Mouse (Mus musculus) gastrocnemius, postnatal 25 days (tissue): ENCODE data around the gene Klc2. TPM values are rescaled to one million over a fixed set of nuclear protein-coding genes. Genes with fewer than 3 reads are reported as not detected.
"Not testable (repeated sequence)": the region's sequence is repeated elsewhere in the genome, so short reads cannot be mapped to it uniquely, and the experiment has no call there.

Experiments used
- DNase-seq: peaks from one replicate; pipeline ENCODE4 v3.0.0; 2022
- total RNA-seq, 2 experiments: library from RNA; stranded (reverse); gene quantifications; 1 replicate in 1 of 2; 2 replicates in 1 of 2; pipeline ENCODE4 v1.2.3; 2021

Gene Klc2
- total RNA-seq, 2 experiments from 2014 or later = 51.9 TPM

DNA sequence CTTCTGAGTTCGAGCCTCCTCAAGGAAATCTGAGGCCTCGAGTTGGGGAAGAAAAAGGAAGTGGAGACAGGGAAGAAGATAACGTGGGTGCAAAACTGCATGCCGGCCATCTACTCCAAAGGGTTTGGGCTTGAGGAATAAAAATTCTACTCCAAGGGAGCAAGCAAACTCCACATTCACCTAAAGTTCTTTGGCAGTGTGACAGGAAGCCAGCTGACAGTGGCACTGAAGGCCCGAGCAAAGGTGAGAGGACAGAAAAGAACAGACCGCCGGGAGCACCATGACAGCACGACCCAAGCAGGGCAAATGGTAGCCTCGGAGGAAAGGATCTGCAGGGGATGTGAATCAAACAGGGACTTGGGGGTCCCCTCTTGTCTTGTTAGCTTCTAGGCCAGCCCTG is 12.3 kb downstream of the Klc2 start:
- no peak for DNase-seq

DNA sequence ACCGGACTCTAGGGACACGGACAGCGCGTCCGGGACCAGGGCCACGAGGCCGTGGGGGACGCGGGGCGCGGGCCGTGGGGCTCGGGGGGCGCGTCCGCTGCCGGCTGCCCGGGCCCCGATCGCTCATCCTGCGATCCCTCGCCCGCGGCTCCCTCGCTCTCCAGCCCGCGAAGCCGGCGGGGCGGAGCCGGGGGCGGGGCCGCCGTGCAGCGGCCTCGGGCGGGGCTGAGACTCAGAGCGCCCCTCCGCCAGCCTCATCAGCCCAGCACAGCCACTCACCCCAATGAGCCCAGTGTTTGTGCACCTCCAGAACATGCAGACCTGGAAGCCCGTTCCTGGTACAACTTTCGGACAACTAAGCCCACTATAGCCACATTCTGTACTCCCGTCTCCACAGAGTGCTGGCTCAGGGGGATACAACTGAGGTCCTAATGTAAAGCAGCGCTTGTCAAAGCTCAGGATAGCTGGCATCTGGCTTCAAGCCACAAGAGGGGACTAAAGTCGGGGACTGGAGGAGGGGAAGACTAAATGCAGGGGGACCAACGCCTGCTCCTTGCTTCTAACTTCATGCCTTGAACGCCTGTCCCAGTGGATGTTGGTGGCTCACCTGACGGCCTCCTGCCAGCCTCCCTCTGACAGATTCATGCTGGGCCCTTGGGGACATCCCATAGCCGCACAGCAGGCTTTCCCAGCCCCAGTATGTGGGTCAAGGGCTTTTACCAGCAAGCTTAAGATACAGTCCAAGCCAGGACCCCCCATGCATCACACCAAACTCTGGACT is 19.8 kb downstream of the Klc2 start, which contains the start of gene Cnih2:
Gene Cnih2, minus strand, starts transcription at position 159 of the 781 bp plus-strand sequence.
- DNase-seq = peak; percentile 64

DNA sequence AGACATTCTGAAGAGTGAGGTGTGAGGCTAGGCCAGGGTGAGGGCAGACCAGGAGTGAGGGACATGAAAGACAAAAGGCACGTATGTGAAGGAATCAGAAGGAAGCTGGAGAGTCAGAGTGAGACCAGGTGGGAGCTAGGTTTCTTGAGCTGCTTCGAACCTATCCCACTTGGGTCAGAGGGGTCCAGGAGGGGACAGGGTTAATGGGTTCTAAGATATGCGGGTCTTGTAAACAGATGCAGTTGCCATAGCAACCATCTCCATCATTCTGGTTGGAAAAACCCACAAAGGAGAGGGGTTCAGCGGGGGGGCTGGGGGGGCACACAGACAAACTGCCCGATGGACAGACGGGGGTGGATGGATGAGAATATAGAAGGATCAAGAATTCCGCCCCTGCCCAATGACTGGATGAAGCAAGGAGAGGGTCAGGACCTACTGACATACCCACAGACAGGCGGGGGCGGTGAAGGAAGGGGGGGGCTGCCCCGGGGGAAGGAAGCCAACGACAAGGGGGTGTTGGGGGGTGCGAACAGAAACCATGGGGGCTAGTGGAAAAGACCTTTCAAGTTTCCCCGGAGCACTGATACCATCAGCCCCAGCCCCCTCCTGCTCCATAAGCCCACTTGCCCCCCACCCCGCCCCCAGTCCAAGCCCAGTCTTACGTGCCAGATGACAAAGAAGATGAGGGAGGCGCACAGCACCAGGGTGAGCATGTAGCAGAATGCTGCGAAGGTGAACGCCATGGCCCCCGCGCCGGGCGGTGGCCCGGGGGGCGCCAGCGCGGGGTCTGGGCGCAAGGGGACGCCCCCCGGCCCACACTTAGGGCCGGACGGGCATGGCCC is 20.6 kb downstream of the Klc2 start:
- DNase-seq = no peak

DNA sequence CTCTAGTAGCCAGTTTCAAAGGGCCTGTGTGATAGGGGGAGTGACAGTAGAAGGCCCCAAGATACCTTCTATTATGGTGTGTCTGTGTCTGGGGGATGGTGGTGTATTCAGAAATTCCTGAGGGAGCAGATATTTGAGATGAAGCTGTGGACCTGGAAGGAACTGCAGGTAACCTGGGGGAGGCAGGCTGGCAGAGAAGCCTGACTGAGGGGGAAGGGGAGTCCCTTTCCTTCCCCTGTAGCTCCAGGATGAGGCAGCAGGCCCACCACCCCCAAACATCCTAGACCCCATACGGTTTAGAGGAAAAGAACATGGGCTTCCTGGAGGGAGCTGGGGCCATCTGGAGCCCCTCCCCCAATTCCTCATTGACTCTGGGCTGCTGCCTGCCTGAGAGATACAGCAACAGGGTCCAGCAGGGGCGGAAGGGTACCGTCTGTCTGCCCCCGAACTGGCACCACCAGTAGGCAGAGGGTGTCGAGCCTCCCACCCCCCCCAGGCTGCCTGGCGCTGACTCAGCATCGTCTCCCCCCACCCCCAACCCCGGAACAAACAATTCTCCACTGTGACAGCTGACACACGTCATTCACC is 22.4 kb downstream of the Klc2 start:
- no peak for DNase-seq

DNA sequence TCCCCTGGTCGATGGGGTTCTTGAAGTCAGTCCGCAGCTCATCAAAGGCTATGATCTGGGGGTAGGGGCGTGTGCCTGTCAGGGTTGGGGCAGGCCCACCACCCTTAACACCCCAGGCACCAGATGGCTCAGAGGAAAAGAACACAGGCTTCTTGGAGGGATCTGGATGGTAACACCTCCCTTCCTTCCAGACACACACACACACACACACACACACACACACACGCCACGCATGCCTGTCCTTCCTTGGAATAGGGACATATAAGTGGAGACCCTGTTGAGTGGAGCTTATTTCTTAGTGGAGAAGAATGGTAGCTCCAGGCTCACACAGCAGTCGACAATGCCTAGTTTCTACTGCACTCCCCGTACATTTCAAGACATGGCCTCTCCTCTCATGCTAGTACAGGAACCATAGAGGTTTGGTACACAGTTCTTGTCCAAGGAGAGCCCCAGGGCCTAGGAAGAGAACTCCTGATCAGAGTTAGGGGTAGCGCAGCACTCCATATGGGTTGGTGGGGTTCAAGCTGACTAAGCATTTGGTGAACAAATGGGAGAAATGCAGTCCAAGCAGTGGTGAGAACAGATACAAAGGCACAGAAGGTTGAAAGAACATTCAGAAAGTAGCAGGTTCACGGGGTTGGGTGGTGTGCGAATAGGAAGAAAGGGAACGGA is 23.5 kb downstream of the Klc2 start:
- no peak for DNase-seq

DNA sequence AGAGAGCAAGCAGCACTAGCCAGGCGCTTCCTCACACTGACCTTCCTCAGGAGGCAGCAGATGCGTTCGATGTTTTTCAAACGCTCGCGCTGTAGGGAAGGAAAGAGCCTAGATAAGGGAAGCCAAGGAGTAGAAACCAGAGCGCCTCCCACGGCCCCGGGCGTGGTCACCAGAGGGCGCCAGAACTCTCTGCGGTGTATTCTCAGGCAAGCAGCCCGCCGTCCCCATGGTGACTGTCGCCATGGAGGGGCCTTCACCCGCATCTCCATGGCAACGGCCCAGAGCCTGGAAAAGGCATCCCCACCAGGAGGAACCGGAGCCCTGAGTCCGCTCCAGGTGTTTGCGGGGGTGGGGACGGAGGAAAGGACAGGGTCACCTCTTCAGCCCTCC is 24.1 kb downstream of the Klc2 start:
- peak; percentile 78 for DNase-seq

DNA sequence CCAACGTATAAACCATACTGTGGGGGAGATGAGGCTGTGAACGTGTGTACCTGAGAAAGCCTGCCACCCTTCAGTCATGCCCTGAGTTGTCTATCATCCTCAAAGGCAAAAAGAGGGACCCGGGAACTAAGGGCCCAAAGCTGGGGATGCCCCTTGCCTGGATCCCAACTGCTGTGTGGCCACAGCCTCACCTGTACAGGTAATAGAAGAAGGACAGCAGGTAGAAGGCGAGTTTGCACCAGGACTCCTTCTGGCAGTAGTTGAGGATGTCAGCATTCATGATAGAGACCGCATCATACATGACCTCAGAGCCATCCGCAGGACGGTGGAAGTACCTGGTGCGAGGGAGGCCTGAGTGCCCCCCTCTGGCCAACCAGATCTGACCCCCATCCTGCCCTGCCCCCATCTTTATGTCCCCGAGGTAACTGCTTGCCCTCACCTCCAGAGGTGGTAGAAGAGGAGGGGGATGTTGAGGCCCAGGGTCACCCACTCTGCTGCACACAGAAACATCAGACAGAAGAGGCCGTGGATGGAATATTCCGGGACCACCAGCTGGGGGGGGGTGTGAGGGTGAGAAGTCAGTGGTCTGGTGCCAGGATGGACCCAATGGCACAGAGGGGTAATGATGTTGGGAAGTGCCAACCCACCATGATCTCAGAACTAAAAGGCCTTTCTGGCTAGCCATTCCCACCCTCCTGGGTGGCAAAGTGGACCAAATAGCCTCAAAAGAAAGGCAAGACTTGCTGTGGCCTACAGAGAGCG is 24.7 kb downstream of the Klc2 start:
- DNase-seq = no peak

DNA sequence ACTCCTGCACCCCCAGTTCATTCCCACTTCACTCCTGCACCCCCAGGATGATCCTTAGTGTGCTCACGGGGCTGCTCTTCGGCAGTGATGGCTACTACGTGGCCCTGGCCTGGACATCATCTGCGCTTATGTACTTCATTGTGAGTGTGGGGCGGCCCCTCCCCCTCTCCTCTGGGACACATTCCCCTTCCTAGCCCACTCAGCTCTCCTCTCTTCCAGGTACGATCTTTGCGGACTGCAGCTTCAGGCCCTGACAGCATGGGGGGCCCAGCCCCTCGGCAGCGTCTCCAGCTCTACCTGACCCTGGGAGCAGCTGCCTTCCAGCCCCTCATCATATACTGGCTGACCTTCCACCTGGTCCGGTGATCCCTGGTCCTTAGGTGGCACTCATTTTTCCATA is 26.3 kb downstream of the Klc2 start:
- no peak for DNase-seq

DNA sequence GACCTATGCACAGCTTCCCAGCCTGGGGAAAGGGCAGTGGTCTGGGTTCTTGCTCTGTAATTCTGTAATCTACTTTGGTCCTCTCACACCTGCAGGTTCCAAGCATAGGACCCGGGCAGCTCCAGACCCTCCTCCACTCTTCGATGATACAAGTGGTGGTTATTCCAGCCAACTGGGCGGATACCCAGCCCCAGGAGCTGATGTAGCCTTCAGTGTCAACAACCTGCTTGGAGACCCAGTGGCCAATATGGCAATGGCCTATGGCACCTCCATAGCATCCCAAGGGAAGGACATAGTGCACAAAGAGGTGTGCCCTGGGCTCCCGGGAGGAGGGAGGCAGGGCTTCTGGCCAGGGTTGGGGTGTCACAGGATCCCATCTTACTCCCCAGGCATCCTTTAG is 29.0 kb downstream of the Klc2 start:
- DNase-seq = no peak

DNA sequence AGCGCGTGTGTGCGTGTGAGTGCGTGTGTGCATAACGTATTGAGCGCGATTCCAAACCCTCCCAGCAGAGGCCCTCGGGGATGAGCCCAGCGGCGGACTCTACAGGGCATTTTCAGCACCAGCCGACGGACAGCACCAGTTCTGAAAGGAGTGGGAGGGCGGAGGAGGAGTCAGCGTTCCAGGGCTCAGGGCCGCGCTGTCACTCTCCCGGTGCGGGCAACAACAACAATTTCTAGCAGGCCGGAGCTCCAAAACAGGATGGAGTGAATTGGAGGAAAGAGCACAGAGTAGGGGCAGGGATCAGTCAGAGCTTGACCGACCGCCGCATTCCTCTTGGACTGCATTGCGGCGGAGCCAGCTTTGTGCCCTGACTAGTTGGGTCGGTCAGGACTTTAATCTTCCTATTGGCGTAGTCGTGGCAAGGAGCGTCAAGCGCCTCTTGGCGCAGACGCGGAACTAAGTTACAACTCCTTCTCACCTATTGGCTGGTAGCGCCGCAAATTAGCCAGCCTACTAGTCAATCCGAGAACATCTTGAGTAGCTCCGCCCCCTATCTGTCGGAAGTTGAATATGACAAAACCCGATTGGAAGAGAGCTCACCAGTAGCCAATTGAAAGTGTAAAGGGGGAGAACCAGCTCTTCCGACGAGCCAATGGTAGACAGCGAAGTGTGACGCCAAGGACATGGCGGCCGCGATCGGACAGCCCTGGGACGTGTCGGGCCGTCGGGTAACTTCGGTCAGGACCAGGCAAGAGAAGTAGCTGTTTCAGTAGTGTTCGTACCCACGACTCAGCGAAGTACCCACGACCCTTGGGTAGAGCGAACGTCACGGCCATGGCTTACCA is 30.3 kb downstream of the Klc2 start, which contains the start of gene Yif1a:
Gene Yif1a, plus strand, starts transcription at position 655 of the 845 bp plus-strand sequence.
- DNase-seq = peak; percentile 96

DNA sequence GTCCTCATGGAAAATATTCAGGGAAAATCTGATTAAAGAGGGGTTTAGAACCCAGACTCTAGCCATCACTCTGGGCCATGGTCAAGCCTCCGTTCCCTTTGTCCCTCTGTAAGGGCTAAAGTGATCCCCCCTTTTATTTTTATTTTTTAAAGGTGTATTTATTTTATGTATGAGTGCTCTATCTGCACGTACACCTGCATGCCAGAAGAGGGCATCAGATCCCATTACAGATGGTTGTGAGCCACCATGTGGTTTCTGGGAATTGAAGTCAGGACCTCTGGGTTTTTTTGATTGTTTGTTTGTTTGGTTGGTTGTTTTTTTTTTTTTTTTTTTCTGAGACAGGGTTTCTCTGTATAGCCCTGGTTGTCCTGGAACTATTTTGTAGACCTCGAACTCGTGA is 31.8 kb downstream of the Klc2 start:
- not testable (repeated sequence) for DNase-seq

DNA sequence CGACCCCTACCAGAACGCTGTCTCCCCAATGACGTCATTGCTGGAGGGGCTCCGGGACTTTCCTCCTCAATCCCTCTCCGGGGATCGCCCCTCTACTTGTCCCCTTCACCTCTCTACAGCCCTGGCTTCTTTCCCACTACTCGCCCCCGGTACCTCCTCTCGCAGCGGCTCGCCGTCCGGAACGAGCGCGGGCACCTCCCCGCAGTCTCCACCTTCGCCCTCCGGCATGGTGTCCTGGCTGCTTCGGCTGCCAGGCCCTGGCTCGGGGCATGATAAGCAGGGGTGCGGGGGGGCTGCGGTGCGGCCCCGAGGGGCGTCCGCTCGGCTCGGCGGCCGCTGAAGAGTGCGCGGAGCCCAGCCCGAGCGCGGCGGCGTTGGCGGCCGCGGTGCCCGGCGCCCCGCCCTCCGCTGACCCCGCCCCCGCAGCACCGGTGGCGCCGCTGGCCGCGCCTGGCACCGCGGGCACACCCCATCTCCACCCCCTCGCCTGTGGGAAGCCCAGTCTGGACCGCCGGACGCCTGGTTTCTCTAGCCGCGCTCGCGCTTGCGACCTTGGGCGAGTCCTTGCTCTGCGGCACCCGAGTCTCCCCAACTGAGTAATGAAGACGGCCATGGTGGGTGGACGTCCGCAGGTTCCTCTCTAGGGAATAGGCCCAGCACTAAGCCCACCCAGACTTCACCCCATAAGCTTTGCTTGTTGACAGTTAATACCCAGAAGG is 33.1 kb downstream of the Klc2 start, which contains the start of gene Tmem151a:
Gene Tmem151a, minus strand, starts transcription at position 387 of the 719 bp plus-strand sequence.
- no peak for DNase-seq

DNA sequence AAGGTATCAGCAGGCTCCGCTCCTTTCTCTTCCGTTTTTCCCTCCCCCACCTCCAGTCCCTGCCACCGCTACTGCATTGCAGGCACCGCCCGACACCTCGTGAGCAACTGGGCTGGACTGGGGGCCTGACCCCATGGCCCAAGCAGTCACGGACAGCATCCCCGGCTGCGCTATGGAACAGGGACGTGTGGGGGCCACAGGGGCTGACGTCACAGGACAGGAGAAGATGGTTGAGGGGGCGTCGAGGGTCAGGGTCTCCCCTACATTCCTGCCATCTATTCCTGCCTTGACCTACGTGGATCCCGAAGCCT is 33.6 kb downstream of the Klc2 start:
- no peak for DNase-seq

DNA sequence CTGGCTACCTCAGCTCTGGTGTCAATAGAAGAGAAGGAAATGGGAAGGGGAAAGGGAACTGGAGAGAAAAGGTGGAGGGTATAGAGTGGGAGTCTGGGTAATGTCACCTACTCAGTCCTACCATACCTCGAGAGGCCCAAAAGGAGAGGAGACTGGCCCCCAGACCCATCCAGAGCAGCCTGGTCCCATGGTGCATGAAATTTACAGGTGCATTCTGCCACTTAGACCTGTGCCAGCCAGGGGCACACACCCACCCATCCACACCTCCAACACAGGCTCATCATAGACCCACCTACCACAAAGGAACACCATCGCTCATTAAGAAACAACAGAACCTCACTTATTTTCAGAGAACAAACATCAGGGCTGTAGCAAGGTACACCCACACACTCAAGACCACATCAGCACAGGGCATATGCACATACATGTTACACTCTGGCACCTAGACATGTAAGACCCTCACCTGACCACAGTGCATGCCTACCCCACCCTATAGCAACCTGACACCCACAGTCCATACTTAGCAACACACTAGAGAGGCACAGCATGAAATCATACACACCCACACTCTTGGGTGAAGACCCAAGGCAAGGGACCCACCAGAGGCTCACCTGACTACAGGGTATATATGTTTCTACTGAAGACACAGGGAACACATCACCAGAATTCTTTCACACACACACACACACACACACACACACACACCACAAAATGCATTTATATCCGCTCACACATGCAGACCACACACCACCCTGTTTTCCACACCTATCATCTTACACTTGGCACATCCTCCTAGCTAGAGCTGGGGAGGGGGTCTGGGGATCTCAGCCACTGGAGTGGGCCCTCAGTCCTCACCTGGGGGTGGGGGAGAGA is 34.2 kb downstream of the Klc2 start:
- no peak for DNase-seq

DNA sequence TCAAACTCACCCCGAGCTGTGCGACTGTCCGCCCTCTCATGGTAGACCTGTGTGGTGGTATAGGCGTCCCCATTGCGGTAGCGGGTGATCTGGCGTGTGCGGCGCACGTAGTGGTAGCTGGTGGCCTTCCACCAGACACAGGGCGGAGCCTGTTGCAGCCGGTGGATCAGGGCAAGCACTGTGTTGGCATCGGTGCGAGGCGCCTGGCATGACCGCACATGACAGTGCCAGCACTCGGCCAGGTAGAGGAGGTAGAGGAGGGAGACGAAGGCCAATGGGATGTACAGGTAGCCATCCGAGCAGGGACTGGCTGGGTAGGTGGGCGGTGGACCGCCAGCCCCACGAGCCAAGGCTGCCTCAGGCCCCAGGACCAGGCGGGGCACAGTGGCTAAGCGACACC is 35.8 kb downstream of the Klc2 start:
- no peak for DNase-seq

DNA sequence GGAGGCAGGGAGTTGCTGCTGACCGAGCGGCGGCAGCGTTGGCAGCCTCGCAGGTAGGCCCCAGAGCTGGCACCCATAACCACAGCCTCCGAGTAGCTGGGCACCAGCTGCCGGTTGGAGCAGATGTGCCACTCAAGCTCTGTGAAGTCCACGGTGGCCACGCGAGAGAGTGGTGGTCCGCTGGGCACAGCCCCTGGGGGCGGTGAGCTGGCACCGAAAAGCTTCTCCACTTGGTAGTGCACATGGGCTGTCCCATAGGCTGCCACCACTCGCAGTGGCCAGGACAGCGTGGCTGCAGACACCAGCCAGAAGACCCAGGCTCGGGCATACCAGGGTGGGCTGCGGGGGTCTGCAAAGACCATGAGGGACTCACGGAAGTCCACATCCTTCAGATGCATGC is 36.4 kb downstream of the Klc2 start:
- DNase-seq = no peak

DNA sequence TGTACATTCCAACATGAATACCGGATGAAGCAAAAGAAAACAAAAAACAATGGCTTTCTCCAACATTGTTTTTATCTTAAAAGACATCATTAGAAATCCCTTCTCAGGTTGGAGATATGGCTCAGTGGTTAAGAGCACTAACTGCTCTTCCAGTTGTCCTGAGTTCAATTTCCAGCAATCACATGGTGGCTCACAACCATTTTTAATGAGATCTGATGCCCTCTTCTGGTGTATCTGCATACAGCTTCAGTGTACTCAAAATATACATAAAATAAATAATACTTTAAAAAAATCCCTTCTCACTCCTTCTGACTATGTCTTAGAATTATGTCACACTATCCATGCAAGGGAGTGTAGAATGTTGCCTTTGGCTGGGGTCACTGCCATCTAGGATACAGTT is 39.1 kb downstream of the Klc2 start:
- no peak for DNase-seq

DNA sequence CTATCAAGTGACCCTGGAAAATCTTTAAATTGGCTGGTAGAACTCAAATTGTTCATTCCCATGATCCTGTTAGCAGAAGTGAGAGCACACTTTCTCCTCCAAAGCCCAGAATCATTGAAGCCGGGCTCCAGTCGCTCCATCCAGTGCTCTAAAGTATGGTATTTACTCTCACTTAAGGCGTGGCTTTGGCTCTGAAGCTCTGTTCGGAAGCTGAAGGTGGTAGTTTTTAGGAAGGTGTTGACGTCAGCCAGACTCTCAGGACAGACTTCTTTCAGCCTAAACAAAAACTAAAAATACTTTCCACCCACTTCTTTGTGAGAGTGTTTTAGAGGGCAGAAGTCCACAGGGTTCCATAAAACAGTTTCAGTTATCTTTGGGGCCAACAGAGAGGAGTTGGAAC is 44.8 kb downstream of the Klc2 start:
- no peak for DNase-seq

DNA sequence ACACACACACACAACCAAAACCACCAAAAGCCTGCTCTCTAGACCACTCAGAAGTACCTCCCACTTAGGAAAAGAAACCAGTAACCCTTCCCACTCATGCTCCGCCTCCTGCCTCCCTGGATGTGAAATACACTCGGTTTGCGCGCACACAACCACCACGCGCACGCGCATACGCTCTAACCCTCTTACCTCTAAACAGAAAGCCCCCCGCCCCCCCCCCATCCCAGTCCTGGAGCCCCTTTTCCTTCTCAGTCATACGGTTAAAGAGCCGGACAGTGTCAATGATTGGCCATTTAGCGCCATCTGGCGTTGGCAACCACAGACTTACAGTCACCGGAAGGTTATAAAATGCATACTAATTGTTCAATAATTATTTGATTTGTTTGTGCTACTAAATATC is 45.3 kb downstream of the Klc2 start:
- no peak for DNase-seq
